17 mouse cellular contexts compared by ENCODE assay signal in the genomic region with DNA sequence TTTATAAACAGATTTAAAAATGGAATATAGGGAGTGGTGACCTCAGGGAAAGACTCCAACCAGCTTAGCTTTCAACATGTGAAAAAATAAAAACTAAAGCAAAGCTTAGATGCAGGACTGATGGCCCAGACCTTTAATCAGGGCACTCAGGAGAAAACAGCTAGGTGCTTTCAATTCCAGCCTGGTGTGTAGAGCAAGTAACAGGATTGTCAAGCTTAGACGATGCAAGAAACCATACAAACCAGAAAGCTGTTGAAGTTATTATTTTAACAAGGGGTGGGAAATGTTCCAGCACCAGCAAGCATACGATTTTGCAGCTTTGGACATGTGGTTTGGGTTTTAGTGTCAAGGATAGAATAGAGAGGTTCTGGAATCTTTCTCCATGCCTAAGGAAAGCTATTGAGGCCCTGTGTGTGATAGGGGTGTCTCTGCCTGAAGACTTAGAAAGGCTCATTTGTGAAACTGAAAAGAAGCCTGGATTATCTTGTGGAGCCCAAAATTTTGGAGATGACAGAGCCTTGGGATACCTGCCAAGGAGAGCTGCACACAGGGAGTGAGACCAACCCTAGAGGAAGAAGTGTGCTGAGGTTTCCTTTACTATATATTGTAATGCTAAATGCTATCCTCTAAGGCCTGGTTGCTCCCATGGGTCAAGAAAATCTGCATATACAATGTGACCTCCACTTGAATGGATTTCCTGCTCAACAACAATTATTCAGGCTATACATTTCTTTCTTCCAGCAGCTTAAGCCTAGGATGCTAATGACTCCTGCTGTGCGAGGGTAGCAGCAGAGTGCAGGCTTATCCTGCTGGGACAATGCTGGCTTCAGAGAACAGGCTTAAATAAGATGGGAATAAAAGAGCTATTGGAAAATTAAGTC.
A peak's percentile ranks its signal among the peaks of the same experiment; 100 is the strongest.
DNase-seq lines count a peak whose midpoint lies in the region; ATAC-seq and TF ChIP-seq lines count a peak whose summit lies in the region.
"Had no signal": no experiment of that assay in that cellular context is flagged by ENCODE, and none has a peak within 500 bp of the region (broad histone marks: within the 10 kb centered on the region; RNA-seq: fewer than 3 reads in every experiment).

No protein-coding gene starts in this region.

- peak overlapping the region; percentile 75 for H3K27ac ChIP-seq in forebrain, embryonic 10.5 days
- H3K27ac ChIP-seq in forebrain, postnatal 0 days (ENCODE audit: low read depth, low read length) = no peak overlapping the region
- H3K27ac ChIP-seq in forebrain, embryonic 11.5 days (ENCODE audit: low read depth, low read length) = peak overlapping the region; percentile 53; the same call in 1 of the 2 replicates
- no peak overlapping the region for H3K27ac ChIP-seq in midbrain, embryonic 13.5 days
- H3K27ac ChIP-seq in kidney, embryonic 15.5 days = no peak overlapping the region
- H3K27ac ChIP-seq: limb, embryonic 13.5 days; macrophage had no signal

- H3K4me3 ChIP-seq in forebrain, embryonic 10.5 days = no peak overlapping the region
- H3K4me3 ChIP-seq in forebrain, postnatal 0 days (ENCODE audit: low read depth, low read length) = no peak overlapping the region
- no peak overlapping the region for H3K4me3 ChIP-seq in forebrain, embryonic 11.5 days (ENCODE audit: low read depth, low read length)
- no peak overlapping the region for H3K4me3 ChIP-seq in midbrain, embryonic 13.5 days (replicated peaks)
- no peak overlapping the region for H3K4me3 ChIP-seq in kidney, embryonic 15.5 days (replicated peaks)
- H3K4me3 ChIP-seq: limb, embryonic 13.5 days had no signal

- no peak overlapping the region for H3K4me2 ChIP-seq in forebrain, postnatal 0 days (ENCODE audit: low read depth)
- H3K4me2 ChIP-seq in forebrain, embryonic 11.5 days (ENCODE audit: low read depth, low read length, severe bottlenecking) = no peak overlapping the region
- H3K4me2 ChIP-seq in midbrain, embryonic 13.5 days (replicated peaks) = no peak overlapping the region
- no peak overlapping the region for H3K4me2 ChIP-seq in kidney, embryonic 15.5 days
- H3K4me2 ChIP-seq: heart, embryonic 11.5 days; limb, embryonic 13.5 days had no signal

- no peak for ATAC-seq in forebrain, postnatal 0 days
- ATAC-seq in forebrain, embryonic 11.5 days (replicated peaks; ENCODE audit: low FRiP score) = peak; percentile 94
- ATAC-seq in midbrain, embryonic 13.5 days = peak; percentile 97
- no peak for ATAC-seq in kidney, embryonic 15.5 days (replicated peaks; ENCODE audit: low FRiP score)
- no peak for ATAC-seq in activated CD4-positive, CD25-positive, alpha-beta regulatory T cell, adult 4 months
- ATAC-seq: liver, postnatal 0 days had no signal

- TF ChIP-seq CTCF in forebrain, postnatal 0 days (IDR thresholded peaks at IDR 0.05; ENCODE audit: low read depth) = no peak

- peaks cover 31% of the 10 kb centered on the region for H3K4me1 ChIP-seq in forebrain, embryonic 10.5 days
- H3K4me1 ChIP-seq in forebrain, postnatal 0 days (ENCODE audit: insufficient read depth) = no peaks in the 10 kb centered on the region
- no peaks in the 10 kb centered on the region for H3K4me1 ChIP-seq in forebrain, embryonic 11.5 days (replicated peaks; ENCODE audit: control insufficient read depth, insufficient read depth, low read length)
- no peaks in the 10 kb centered on the region for H3K4me1 ChIP-seq in midbrain, embryonic 13.5 days (replicated peaks)
- no peaks in the 10 kb centered on the region for H3K4me1 ChIP-seq in kidney, embryonic 15.5 days
- H3K4me1 ChIP-seq: limb, embryonic 13.5 days had no signal

- WGBS in forebrain, embryonic 10.5 days = 11% methylated on average over 3 of the region's 3 CpGs
- WGBS in forebrain, postnatal 0 days = 12% methylated on average over 3 of the region's 3 CpGs
- 6% methylated on average over 3 of the region's 3 CpGs for WGBS in forebrain, embryonic 11.5 days
- WGBS in midbrain, embryonic 13.5 days = 3% methylated on average over 3 of the region's 3 CpGs
- 44% methylated on average over 3 of the region's 3 CpGs for WGBS in kidney, embryonic 15.5 days

- peak; percentile 52 for DNase-seq in forebrain, embryonic 10.5 days (ENCODE audit: extremely low spot score, low spot score)
- no peak for DNase-seq in forebrain, postnatal 0 days
- DNase-seq in WW6 (ENCODE audit: low read depth, low spot score) = peak; percentile 61
- peak; percentile 65 for DNase-seq in forebrain, embryonic 11.5 days (ENCODE audit: low spot score)
- DNase-seq in layer of hippocampus, postnatal 25 days (ENCODE audit: extremely low spot score in 1 of 2, low spot score in 1 of 2) = no peak
- DNase-seq: gastrocnemius, postnatal 10 days; heart, postnatal 36 days; kidney, adult 11 months; kidney, postnatal 4 days; liver, postnatal 0 days; right cerebral cortex, postnatal 4 days had no signal

- no peaks in the 10 kb centered on the region for H3K36me3 ChIP-seq in forebrain, embryonic 10.5 days (replicated peaks)
- no peaks in the 10 kb centered on the region for H3K36me3 ChIP-seq in forebrain, postnatal 0 days (ENCODE audit: insufficient read depth)
- no peaks in the 10 kb centered on the region for H3K36me3 ChIP-seq in forebrain, embryonic 11.5 days (ENCODE audit: control insufficient read depth, insufficient read depth, low read length)
- no peaks in the 10 kb centered on the region for H3K36me3 ChIP-seq in midbrain, embryonic 13.5 days
- no peaks in the 10 kb centered on the region for H3K36me3 ChIP-seq in kidney, embryonic 15.5 days
- H3K36me3 ChIP-seq: limb, embryonic 13.5 days had no signal

- H3K9ac ChIP-seq in forebrain, postnatal 0 days = no peak overlapping the region
- H3K9ac ChIP-seq in forebrain, embryonic 11.5 days (ENCODE audit: low read length) = no peak overlapping the region
- H3K9ac ChIP-seq in midbrain, embryonic 13.5 days (replicated peaks) = no peak overlapping the region
- H3K9ac ChIP-seq in kidney, embryonic 15.5 days = no peak overlapping the region
- H3K9ac ChIP-seq: limb, embryonic 13.5 days; liver, postnatal 0 days had no signal

- H3K27me3 ChIP-seq in forebrain, embryonic 10.5 days (ENCODE audit: poor library complexity, severe bottlenecking) = no peaks in the 10 kb centered on the region
- H3K27me3 ChIP-seq in forebrain, postnatal 0 days (ENCODE audit: insufficient read depth, low read length) = no peaks in the 10 kb centered on the region
- H3K27me3 ChIP-seq in forebrain, embryonic 11.5 days (ENCODE audit: control insufficient read depth, insufficient read depth, low read length) = no peaks in the 10 kb centered on the region
- no peaks in the 10 kb centered on the region for H3K27me3 ChIP-seq in midbrain, embryonic 13.5 days
- H3K27me3 ChIP-seq in kidney, embryonic 15.5 days = no peaks in the 10 kb centered on the region
- H3K27me3 ChIP-seq: limb, embryonic 13.5 days had no signal

- no peaks in the 10 kb centered on the region for H3K9me3 ChIP-seq in forebrain, embryonic 10.5 days
- H3K9me3 ChIP-seq in forebrain, postnatal 0 days (ENCODE audit: low read length) = no peaks in the 10 kb centered on the region
- H3K9me3 ChIP-seq in forebrain, embryonic 11.5 days (ENCODE audit: control insufficient read depth, low read length) = no peaks in the 10 kb centered on the region; the same call in 1 of the 2 replicates
- peaks cover 7% of the 10 kb centered on the region; the same call in 1 of the 2 replicates for H3K9me3 ChIP-seq in midbrain, embryonic 13.5 days
- H3K9me3 ChIP-seq in kidney, embryonic 15.5 days (replicated peaks) = no peaks in the 10 kb centered on the region
- H3K9me3 ChIP-seq: limb, embryonic 13.5 days had no signal

Comparison
In these comparisons a context has a peak if more than half of its experiments do, and no peak if none do; other contexts are left out.
1. DNase-seq: peak in forebrain, embryonic 10.5 days (single experiment), WW6 (single experiment) and forebrain, embryonic 11.5 days (single experiment); none in forebrain, postnatal 0 days (single experiment) and layer of hippocampus, postnatal 25 days (0 of 2).
2. H3K27ac ChIP-seq: peak in forebrain, embryonic 10.5 days (single experiment) and forebrain, embryonic 11.5 days (single experiment); none in forebrain, postnatal 0 days (single experiment), midbrain, embryonic 13.5 days (single experiment) and kidney, embryonic 15.5 days (single experiment).
3. ATAC-seq: peak in forebrain, embryonic 11.5 days (single experiment) and midbrain, embryonic 13.5 days (single experiment); none in forebrain, postnatal 0 days (single experiment), kidney, embryonic 15.5 days (single experiment) and activated CD4-positive, CD25-positive, alpha-beta regulatory T cell, adult 4 months (single experiment).